Mouse (Mus musculus): ENCODE data around the gene Trim25.

- TF ChIP-seq CTCF (IDR thresholded peaks at IDR 0.05; ENCODE audit: borderline replicate concordance, insufficient read depth, low read length) (no peak), POLR2A (IDR thresholded peaks at IDR 0.05; ENCODE audit: low read depth, low read length) (no peak)
Measured at GRCm38 (mm10) chr11:89021687-89022086, 22.5 kb downstream of the Trim25 start.

Data from embryonic fibroblast, embryonic 13.5 days (primary cell).